ENCODE assay signal across 25 mouse cellular contexts in the genomic region with DNA sequence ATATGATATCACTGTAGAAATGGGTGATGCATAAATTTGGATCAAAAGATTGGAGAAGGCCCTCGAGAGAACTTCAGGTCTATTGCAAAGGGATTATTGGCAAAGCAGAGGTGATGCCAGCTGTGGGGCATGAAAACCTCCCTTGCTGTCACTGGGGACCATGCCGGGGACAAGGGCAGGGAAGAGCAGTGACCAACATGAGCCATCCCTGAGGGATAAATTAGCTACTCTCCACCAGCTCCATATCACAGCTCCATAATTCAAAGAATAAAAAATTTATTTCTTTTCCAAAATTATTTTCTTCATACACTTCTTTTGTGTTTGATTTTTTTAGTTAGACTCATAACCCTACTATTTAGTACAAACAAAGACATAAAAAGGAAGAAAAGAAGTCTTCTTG. TPM values are rescaled to one million over a fixed set of nuclear protein-coding genes. Genes with fewer than 3 reads are reported as not detected.
"Had no signal": no experiment of that assay in that cellular context is flagged by ENCODE, and none has a peak within 500 bp of the region (broad histone marks: within the 10 kb centered on the region; RNA-seq: fewer than 3 reads in every experiment).

Gene Olfr984 (minus strand): TSS at position 101 of the 400 bp plus-strand sequence.

- H3K4me3 ChIP-seq: neural tube, embryonic 13.5 days; neural tube, embryonic 15.5 days; stomach, embryonic 15.5 days had no signal

- H3K4me2 ChIP-seq: neural tube, embryonic 13.5 days; neural tube, embryonic 15.5 days; stomach, embryonic 15.5 days had no signal

- DNase-seq: retina, postnatal 1 day; right cerebral cortex, adult 18-20 months; right cerebral cortex, postnatal 14 days; right cerebral cortex, postnatal 25 days; right cerebral cortex, postnatal 4 days; spleen, adult 18-20 months; thymus, adult 18-20 months; thymus, adult 2 months; thymus, postnatal 14 days; thymus, postnatal 25 days; thymus, postnatal 36 days; thymus, postnatal 4 days had no signal

- H3K9me3 ChIP-seq: neural tube, embryonic 13.5 days; neural tube, embryonic 15.5 days; stomach, embryonic 15.5 days had no signal

- H3K27me3 ChIP-seq: neural tube, embryonic 13.5 days; neural tube, embryonic 15.5 days; stomach, embryonic 15.5 days had no signal

- H3K36me3 ChIP-seq: neural tube, embryonic 13.5 days; neural tube, embryonic 15.5 days; stomach, embryonic 15.5 days had no signal

- H3K27ac ChIP-seq: neural tube, embryonic 13.5 days; neural tube, embryonic 15.5 days; stomach, embryonic 15.5 days; stomach, postnatal 0 days had no signal

- H3K4me1 ChIP-seq: neural tube, embryonic 13.5 days; neural tube, embryonic 15.5 days had no signal

- H3K9ac ChIP-seq: neural tube, embryonic 13.5 days; neural tube, embryonic 15.5 days; stomach, embryonic 15.5 days had no signal

RNA-seq across cellular contexts. Expression of gene Olfr984, which starts in this region (rescaled TPM):
- total RNA-seq: neutrophil, adult 5-6 weeks had no signal
- polyA plus RNA-seq: neural tube, embryonic 13.5 days; neural tube, embryonic 14.5 days; neural tube, embryonic 15.5 days; small intestine, adult 2 months; spleen, adult 2 months; stomach, embryonic 14.5 days; stomach, embryonic 15.5 days; stomach, embryonic 16.5 days; stomach, postnatal 0 days; testis, adult 2 months; thymus, adult 2 months; thymus, postnatal 0 days; urinary bladder, adult 2 months had no signal
